Comparison of ENCODE assay signal across 8 mouse cellular contexts in genomic region chr7:66689620-66690360, GRCm38 (mm10). TPM values are rescaled to one million over a fixed set of nuclear protein-coding genes. Genes with fewer than 3 reads are reported as not detected.
DNase-seq lines count a peak whose midpoint lies in the region; ATAC-seq lines count a peak whose summit lies in the region.

Gene Lins1, plus strand, starts transcription at chr7:66689889.

- peak; percentile 99 for DNase-seq in adrenal gland, adult (ENCODE audit: inconsistent age in 2 of 2, low spot score in 1 of 2)
- DNase-seq in embryo, embryonic 10.5 days (ENCODE audit: low spot score): peak; percentile 99
- DNase-seq in gastrocnemius, postnatal 14 days: peak; percentile 99
- peak; percentile 99 to 100 for DNase-seq in left cerebral cortex, postnatal 10 days (ENCODE audit: extremely low spot score in 1 of 2, low spot score in 2 of 2)
- DNase-seq in right cerebral cortex, postnatal 25 days: peak; percentile 99
- DNase-seq in urinary bladder, postnatal 4 days (ENCODE audit: low spot score in 2 of 2): peak; percentile 97 to 98

- intact Hi-C loops in gastrocnemius, postnatal 14 days (cut with DNase I; ENCODE audit: low total_unique reads): no loop called here
- intact Hi-C loops in left cerebral cortex, postnatal 10 days (cut with DNase I): no loop called here

- ATAC-seq in inflammation-experienced regulatory T-cells, adult 6 months: peak; percentile 97
- peak; percentile 99 for ATAC-seq in megakaryocyte-erythroid progenitor cell, adult 5-6 weeks (replicated peaks; ENCODE audit: low FRiP score, low TSS enrichment, poor library complexity, severe bottlenecking)

RNA-seq across cellular contexts. Expression of gene Lins1, which starts in this region (rescaled TPM):
- total RNA-seq in gastrocnemius, postnatal 14 days (2021): 1 to 10 TPM; 2.4 to 3.5 TPM
- polyA plus RNA-seq in inflammation-experienced regulatory T-cells, adult 6 months (2017; shearing (Covaris generic)): 1 to 10 TPM; 5.5 to 9.2 (median 8.4) TPM
- total RNA-seq in left cerebral cortex, postnatal 10 days (2021): 10 to 100 TPM; 11.6 to 12.7 TPM
- 6.5 and 16.3 TPM in 2 replicates for total RNA-seq in megakaryocyte-erythroid progenitor cell, adult 5-6 weeks (2014; fragmentation: Nextera tagmentation)
- total RNA-seq in megakaryocyte-erythroid progenitor cell, adult 5-6 weeks (2017): 9.4 and 13.2 TPM in 2 replicates

Comparison
In these comparisons a context has a peak if more than half of its experiments do, and no peak if none do; other contexts are left out.
1. Peak in every context shown above with its lines: DNase-seq and ATAC-seq.